Mouse (Mus musculus): Measurements from ENCODE around the gene Gm44965. TPM values are rescaled to one million over a fixed set of nuclear protein-coding genes. Genes with fewer than 3 reads are reported as not detected.
A peak's percentile ranks its signal among the peaks of the same experiment; 100 is the strongest.

Gm44965 gene
- polyA plus RNA-seq, 1 experiment = 1.5 TPM

DNA sequence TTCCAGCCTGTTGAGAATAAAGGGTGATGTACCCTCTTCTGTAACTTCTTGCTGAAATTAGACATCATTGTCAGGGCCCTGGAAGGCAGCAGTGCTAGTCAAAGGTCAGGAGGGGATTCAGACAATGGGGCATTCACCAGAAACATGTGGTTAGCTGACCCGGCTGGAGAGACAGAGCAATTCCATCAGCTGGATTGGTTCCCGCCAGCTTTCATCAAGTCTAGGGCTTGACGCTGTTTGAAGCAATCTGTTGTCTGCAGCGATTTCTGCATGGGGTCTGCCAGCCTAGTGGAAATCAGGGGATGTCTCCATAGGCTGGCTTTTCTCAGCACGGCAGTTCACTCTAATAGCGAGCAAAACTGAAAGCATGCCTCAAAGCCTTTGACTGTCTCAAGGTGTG lies 42.8 kb downstream of the Gm44965 start:
- H3K79me2 ChIP-seq (ENCODE audit: control insufficient read depth, insufficient read depth) = no peaks in the 10 kb centered on the region
- no peaks in the 10 kb centered on the region for H3K36me3 ChIP-seq (ENCODE audit: control insufficient read depth, insufficient read depth)
- H3K4me3 ChIP-seq = no peak overlapping the region
- no peak overlapping the region for H3K4me2 ChIP-seq (ENCODE audit: low read depth)
- peaks cover 4% of the 10 kb centered on the region for H3K27me3 ChIP-seq (ENCODE audit: control insufficient read depth, insufficient read depth, insufficient read length)
- TF ChIP-seq POLR2A (IDR thresholded peaks at IDR 0.05; ENCODE audit: insufficient read length, low read depth) (no peak), MYOD1 (IDR thresholded peaks at IDR 0.05; ENCODE audit: control insufficient read depth in 1 of 3, insufficient read length in 2 of 3, low read depth in 2 of 3) (no peak), TCF12 (IDR thresholded peaks at IDR 0.05; ENCODE audit: insufficient read depth, poor library complexity, severe bottlenecking) (no peak), REST (IDR thresholded peaks at IDR 0.05; ENCODE audit: insufficient read depth, insufficient read length) (no peak), CEBPB (IDR thresholded peaks at IDR 0.05; ENCODE audit: insufficient read depth, poor library complexity, severe bottlenecking) (no peak), MYOG (IDR thresholded peaks at IDR 0.05; ENCODE audit: control insufficient read depth in 1 of 3, insufficient read depth in 1 of 3, insufficient read length in 2 of 3, low read depth in 2 of 3) (no peak), USF1 (IDR thresholded peaks at IDR 0.05; ENCODE audit: low read depth) (no peak), E2F4 (IDR thresholded peaks at IDR 0.05; ENCODE audit: insufficient read depth) (no peak), TCF3 (IDR thresholded peaks at IDR 0.05; ENCODE audit: insufficient read length, low read depth) (no peak), SRF (IDR thresholded peaks at IDR 0.05; ENCODE audit: control insufficient read depth, insufficient read length, low read depth) (no peak), POLR2AphosphoS2 (IDR thresholded peaks at IDR 0.05; ENCODE audit: insufficient read length, low read depth) (no peak), MAX (IDR thresholded peaks at IDR 0.05; ENCODE audit: low read depth) (no peak)
- H3ac ChIP-seq (ENCODE audit: control insufficient read depth, insufficient read length) = no peak overlapping the region

DNA sequence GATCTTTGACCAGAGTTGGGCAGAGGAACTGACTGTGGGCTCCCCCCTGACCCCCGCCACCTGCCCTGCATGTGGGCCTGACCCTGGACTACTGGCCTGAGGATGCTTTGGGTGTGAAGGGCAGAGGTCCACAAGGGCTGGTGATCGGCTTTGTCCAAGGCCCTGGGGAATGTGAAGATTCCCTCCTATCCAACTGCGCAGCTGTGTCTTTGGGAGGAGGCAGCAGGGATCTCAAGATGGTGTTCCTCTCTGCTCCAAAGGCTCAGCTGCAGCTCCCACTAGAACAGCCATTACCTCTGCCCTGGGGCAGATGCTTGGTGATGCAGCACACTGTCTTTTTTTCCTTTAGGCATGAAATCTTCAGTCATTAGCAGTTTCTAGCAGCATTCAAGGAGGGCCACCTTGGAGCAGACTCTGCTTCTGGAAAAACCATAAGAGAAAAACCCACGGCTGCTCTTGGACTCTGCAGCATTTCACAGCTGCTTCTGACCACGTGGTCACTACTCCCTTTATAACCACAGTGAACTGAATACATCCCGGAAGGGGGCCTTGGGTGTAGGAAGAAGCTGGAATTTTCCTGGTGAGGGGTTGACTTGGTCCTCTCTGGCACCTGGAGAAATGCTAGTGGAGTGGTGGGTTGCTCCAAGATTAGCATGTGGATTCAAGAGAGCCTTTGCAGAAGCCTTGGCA lies 44.2 kb downstream of the Gm44965 start:
- Histone ChIP-seq H3ac (ENCODE audit: control insufficient read depth, insufficient read length) (no peak overlapping the region), H3K4me3 (no peak overlapping the region), H3K79me2 (ENCODE audit: control insufficient read depth, insufficient read depth) (no peaks in the 10 kb centered on the region), H3K36me3 (ENCODE audit: control insufficient read depth, insufficient read depth) (no peaks in the 10 kb centered on the region), H3K4me2 (ENCODE audit: low read depth) (no peak overlapping the region), H3K27me3 (ENCODE audit: control insufficient read depth, insufficient read depth, insufficient read length) (no peaks in the 10 kb centered on the region)
- TF ChIP-seq USF1 (IDR thresholded peaks at IDR 0.05; ENCODE audit: low read depth) (peak; percentile 18), SRF (IDR thresholded peaks at IDR 0.05; ENCODE audit: control insufficient read depth, insufficient read length, low read depth) (no peak)

DNA sequence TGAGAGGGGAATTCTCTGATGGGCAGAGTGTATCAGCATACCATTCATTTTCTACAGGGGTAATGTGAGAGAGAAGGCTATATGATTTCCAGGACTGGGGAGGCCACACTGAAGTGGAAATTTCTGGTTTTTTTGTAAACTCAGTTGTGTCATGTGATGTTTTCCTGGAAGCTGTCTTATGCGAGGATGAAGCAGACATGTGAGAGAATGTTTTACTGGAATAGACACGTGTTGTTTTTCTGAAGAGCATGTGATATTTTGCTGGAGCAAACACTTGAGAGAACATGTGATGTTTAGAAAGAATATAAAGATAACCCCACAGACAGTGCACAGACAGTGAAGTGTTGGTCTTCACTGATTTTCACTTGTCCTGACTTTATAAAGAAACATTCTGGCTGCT lies 44.8 kb downstream of the Gm44965 start:
- TF ChIP-seq MYOG (IDR thresholded peaks at IDR 0.05; ENCODE audit: control insufficient read depth in 1 of 3, insufficient read depth in 1 of 3, insufficient read length in 2 of 3, low read depth in 2 of 3) (no peak), REST (IDR thresholded peaks at IDR 0.05; ENCODE audit: insufficient read depth, insufficient read length) (no peak), CEBPB (IDR thresholded peaks at IDR 0.05; ENCODE audit: insufficient read depth, poor library complexity, severe bottlenecking) (no peak), POLR2A (IDR thresholded peaks at IDR 0.05; ENCODE audit: insufficient read length, low read depth) (no peak), MAX (IDR thresholded peaks at IDR 0.05; ENCODE audit: low read depth) (no peak), USF1 (IDR thresholded peaks at IDR 0.05; ENCODE audit: low read depth) (no peak), TCF3 (IDR thresholded peaks at IDR 0.05; ENCODE audit: insufficient read length, low read depth) (no peak), MYOD1 (IDR thresholded peaks at IDR 0.05; ENCODE audit: control insufficient read depth in 1 of 3, insufficient read length in 2 of 3, low read depth in 2 of 3) (no peak)
- no peak overlapping the region for H3K4me3 ChIP-seq
- no peak overlapping the region for H3K4me2 ChIP-seq (ENCODE audit: low read depth)
- H3K79me2 ChIP-seq (ENCODE audit: control insufficient read depth, insufficient read depth) = no peaks in the 10 kb centered on the region
- H3K36me3 ChIP-seq (ENCODE audit: control insufficient read depth, insufficient read depth) = no peaks in the 10 kb centered on the region
- H3K27me3 ChIP-seq (ENCODE audit: control insufficient read depth, insufficient read depth, insufficient read length) = no peaks in the 10 kb centered on the region
- H3ac ChIP-seq (ENCODE audit: control insufficient read depth, insufficient read length) = no peak overlapping the region

DNA sequence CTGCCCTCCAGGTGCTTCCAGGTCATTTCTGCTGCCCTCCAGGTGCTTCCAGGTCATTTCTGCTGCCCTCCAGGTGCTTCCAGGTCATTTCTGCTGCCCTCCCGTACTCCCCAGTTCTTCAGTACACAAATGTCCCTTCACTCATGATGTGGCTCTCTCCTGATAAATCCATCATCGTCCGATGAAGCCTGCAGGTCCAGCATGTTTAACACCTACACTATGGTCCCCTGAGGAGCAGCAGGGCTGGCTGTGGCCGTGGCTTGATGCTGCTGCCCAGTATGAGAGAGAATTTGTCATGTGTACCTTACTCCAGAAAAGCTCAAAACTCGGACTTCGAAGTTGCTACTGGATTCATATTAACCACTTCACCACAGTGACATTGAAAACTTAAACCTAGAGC lies 47.6 kb downstream of the Gm44965 start:
- Histone ChIP-seq H3ac (ENCODE audit: control insufficient read depth, insufficient read length) (no peak overlapping the region), H3K4me2 (ENCODE audit: low read depth) (no peak overlapping the region), H3K79me2 (ENCODE audit: control insufficient read depth, insufficient read depth) (no peaks in the 10 kb centered on the region), H3K27me3 (ENCODE audit: control insufficient read depth, insufficient read depth, insufficient read length) (peaks cover 6% of the 10 kb centered on the region), H3K36me3 (ENCODE audit: control insufficient read depth, insufficient read depth) (no peaks in the 10 kb centered on the region), H3K4me3 (no peak overlapping the region)
- TF ChIP-seq MYOG (IDR thresholded peaks at IDR 0.05; ENCODE audit: control insufficient read depth in 1 of 3, insufficient read depth in 1 of 3, insufficient read length in 2 of 3, low read depth in 2 of 3) (no peak), MAX (IDR thresholded peaks at IDR 0.05; ENCODE audit: low read depth) (no peak)

DNA sequence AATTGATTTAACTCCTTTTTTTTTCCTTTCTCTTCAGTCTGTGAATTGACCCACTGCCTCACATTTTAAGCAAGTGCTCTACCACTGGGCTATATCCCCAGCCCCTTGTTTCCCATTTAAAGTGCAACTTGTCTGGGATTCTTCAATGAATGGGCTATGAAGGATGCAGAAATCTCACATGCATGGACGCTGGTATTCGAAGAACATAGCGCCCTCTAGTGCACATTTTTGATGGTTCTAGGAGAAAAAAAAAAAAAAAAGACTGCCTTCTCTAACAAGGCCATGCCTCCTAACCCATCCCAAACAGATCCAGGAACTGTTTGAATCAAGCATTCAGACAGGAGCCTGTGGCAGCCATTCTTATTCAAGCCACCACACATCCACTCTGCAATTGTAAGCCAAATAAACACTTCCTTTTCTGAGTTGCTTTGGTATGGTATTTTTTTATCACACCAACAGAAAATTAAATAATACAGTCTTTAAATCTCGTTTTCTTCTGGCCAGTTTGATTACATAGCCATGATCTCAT lies 49.1 kb downstream of the Gm44965 start:
- Histone ChIP-seq H3K36me3 (ENCODE audit: control insufficient read depth, insufficient read depth) (no peaks in the 10 kb centered on the region), H3K27me3 (ENCODE audit: control insufficient read depth, insufficient read depth, insufficient read length) (peaks cover 6% of the 10 kb centered on the region), H3ac (ENCODE audit: control insufficient read depth, insufficient read length) (no peak overlapping the region), H3K4me2 (ENCODE audit: low read depth) (no peak overlapping the region), H3K4me3 (no peak overlapping the region), H3K79me2 (ENCODE audit: control insufficient read depth, insufficient read depth) (no peaks in the 10 kb centered on the region)
- TF ChIP-seq CEBPB (IDR thresholded peaks at IDR 0.05; ENCODE audit: insufficient read depth, poor library complexity, severe bottlenecking) (no peak), E2F4 (IDR thresholded peaks at IDR 0.05; ENCODE audit: insufficient read depth) (no peak), POLR2AphosphoS2 (IDR thresholded peaks at IDR 0.05; ENCODE audit: insufficient read length, low read depth) (no peak), TCF12 (IDR thresholded peaks at IDR 0.05; ENCODE audit: insufficient read depth, poor library complexity, severe bottlenecking) (no peak), TCF3 (IDR thresholded peaks at IDR 0.05; ENCODE audit: insufficient read length, low read depth) (no peak), MAX (IDR thresholded peaks at IDR 0.05; ENCODE audit: low read depth) (no peak), SRF (IDR thresholded peaks at IDR 0.05; ENCODE audit: control insufficient read depth, insufficient read length, low read depth) (no peak), POLR2A (IDR thresholded peaks at IDR 0.05; ENCODE audit: insufficient read length, low read depth) (no peak), MYOD1 (IDR thresholded peaks at IDR 0.05; ENCODE audit: control insufficient read depth in 1 of 3, insufficient read length in 2 of 3, low read depth in 2 of 3) (no peak), MYOG (IDR thresholded peaks at IDR 0.05; ENCODE audit: control insufficient read depth in 1 of 3, insufficient read depth in 1 of 3, insufficient read length in 2 of 3, low read depth in 2 of 3) (no peak), REST (IDR thresholded peaks at IDR 0.05; ENCODE audit: insufficient read depth, insufficient read length) (no peak), USF1 (IDR thresholded peaks at IDR 0.05; ENCODE audit: low read depth) (no peak)

All from myocyte (in vitro differentiated cells).